Mouse (Mus musculus) MEL (cell line): ENCODE data around the gene Cxcr2.

Experiments used
- CTCF ChIP-seq, 3 experiments: IDR thresholded peaks in 2 of 3; conservative IDR thresholded peaks in 1 of 3; 2 replicates each; pipeline ENCODE4 v1.5.1; 2011 to 2012; ENCODE audit warnings: low read length in 3 of 3, low read depth in 2 of 3, mild to moderate bottlenecking in 2 of 3, improper control_type of control experiment in 1 of 3, inconsistent platforms in 1 of 3, mixed read lengths in 1 of 3, moderate library complexity in 1 of 3; ENCODE audit not compliant: control insufficient read depth in 1 of 3, insufficient read depth in 1 of 3, poor library complexity in 1 of 3, severe bottlenecking in 1 of 3
- NELFE ChIP-seq: IDR thresholded peaks from 2 replicates; pipeline ENCODE4 v1.6.1; 2011; ENCODE audit warnings: low read depth, low read length, improper control_type of control experiment

DNA sequence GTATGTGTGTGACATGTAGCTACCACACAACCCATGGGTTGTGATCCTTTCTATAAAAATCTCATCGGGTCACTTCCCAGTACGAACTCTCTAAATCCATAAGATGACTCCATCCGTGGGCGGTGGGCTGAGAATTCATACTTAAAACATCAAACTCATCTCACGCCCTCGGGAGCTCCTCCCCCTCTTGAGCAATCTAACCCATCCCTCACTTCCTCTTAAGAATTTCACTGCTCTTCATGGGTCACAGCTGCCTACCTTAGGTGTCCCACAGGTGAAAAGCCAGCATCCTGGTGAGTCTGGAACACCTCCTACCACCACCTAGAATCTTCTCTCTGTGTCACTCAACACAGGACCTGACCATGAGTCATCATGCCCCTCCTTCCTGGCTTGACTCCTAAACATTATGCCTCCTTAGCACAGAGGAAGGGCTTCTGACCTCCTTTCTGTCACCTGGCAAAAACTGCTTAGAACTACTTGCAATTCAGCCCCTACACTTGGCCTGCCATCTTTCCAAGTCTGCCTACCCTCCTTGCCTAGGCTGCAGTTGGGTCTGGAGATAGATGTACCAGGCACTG, 1.7 kb downstream of the Cxcr2 start:
- TF ChIP-seq NELFE (no peak), CTCF (IDR thresholded peaks at IDR 0.05 in 2 of 3, conservative IDR thresholded peaks at IDR 0.05 in 1 of 3; ENCODE audit: control insufficient read depth in 1 of 3, insufficient read depth in 1 of 3, low read depth in 2 of 3, low read length in 3 of 3, poor library complexity in 1 of 3, severe bottlenecking in 1 of 3) (no peak)
